Mouse (Mus musculus) C3H10T1/2 (cell line): ENCODE measurements around the gene Olfr971. TPM values are rescaled to one million over a fixed set of nuclear protein-coding genes. Genes with fewer than 3 reads are reported as not detected.

ENCODE experiments used
- polyA plus RNA-seq, 2 experiments: library from polyadenylated mRNA; unstranded; fragments of >200 nt; fragmentation: generic; extraction: Trizol; gene quantifications; one replicate each; pipeline ENCODE4 v1.2.1; 2012; ENCODE audit warnings: missing spikeins in 2 of 2

The Olfr971 gene
- not detected for polyA plus RNA-seq

GRCm38 (mm10) chr9:39836576-39836975 lies at the start of gene Olfr971:
Olfr971 (plus strand) TSS chr9:39836876.

GRCm38 (mm10) chr9:39790558-39790957 lies 46.1 kb upstream of the Olfr971 start, which contains the start of gene Olfr969:
Olfr969 (plus strand) TSS chr9:39790945.

GRCm38 (mm10) chr9:39808560-39808959 lies 28.1 kb upstream of the Olfr971 start, which contains the start of gene Olfr970:
Olfr970 (plus strand) TSS chr9:39808860.

GRCm38 (mm10) chr9:39866122-39866521 lies 29.4 kb downstream of the Olfr971 start, which contains the start of gene Olfr972:
Olfr972 (plus strand) TSS chr9:39866422.

Other genes starting within 250 kb of the Olfr971 start
- not detected for gene AW551984, start 232.5 kb upstream of the Olfr971 start, polyA plus RNA-seq
- not detected for gene Olfr148, start 226.2 kb upstream of the Olfr971 start, polyA plus RNA-seq
- gene Olfr960, start 215.5 kb upstream of the Olfr971 start, polyA plus RNA-seq: not detected
- gene Olfr961, start 191.8 kb upstream of the Olfr971 start, polyA plus RNA-seq: not detected
- not detected for gene Olfr963, start 169.7 kb upstream of the Olfr971 start, polyA plus RNA-seq
- gene Olfr149, start 129.8 kb upstream of the Olfr971 start, polyA plus RNA-seq: not detected
- not detected for gene Olfr965, start 125.5 kb upstream of the Olfr971 start, polyA plus RNA-seq
- not detected for gene Olfr150, start 105.9 kb upstream of the Olfr971 start, polyA plus RNA-seq
- not detected for gene Olfr967, start 90.6 kb upstream of the Olfr971 start, polyA plus RNA-seq
- not detected for gene Olfr968, start 53.6 kb upstream of the Olfr971 start, polyA plus RNA-seq
- gene Olfr969, start 45.9 kb upstream of the Olfr971 start, polyA plus RNA-seq: not detected
- gene Olfr970, start 28.0 kb upstream of the Olfr971 start, polyA plus RNA-seq: not detected
- not detected for gene Olfr972, start 29.5 kb downstream of the Olfr971 start, polyA plus RNA-seq
- gene Olfr229, start 70.5 kb downstream of the Olfr971 start, polyA plus RNA-seq: not detected
- gene Olfr974, start 100.6 kb downstream of the Olfr971 start, polyA plus RNA-seq: not detected
- gene Olfr975, start 115.2 kb downstream of the Olfr971 start, polyA plus RNA-seq: not detected
- not detected for gene Olfr976, start 124.3 kb downstream of the Olfr971 start, polyA plus RNA-seq
- gene Olfr978, start 155.2 kb downstream of the Olfr971 start, polyA plus RNA-seq: not detected
- not detected for gene Olfr979, start 166.6 kb downstream of the Olfr971 start, polyA plus RNA-seq
- gene Olfr980, start 172.7 kb downstream of the Olfr971 start, polyA plus RNA-seq: not detected
- not detected for gene Olfr981, start 184.6 kb downstream of the Olfr971 start, polyA plus RNA-seq
- not detected for gene Olfr982, start 237.0 kb downstream of the Olfr971 start, polyA plus RNA-seq